Comparison of ENCODE assay signal across 12 mouse cellular contexts in genomic region chr4:85256461-85257202, GRCm38 (mm10). TPM values are rescaled to one million over a fixed set of nuclear protein-coding genes. Genes with fewer than 3 reads are reported as not detected.
DNase-seq lines count a peak whose midpoint lies in the region; ATAC-seq lines count a peak whose summit lies in the region.
"Had no signal": no experiment of that assay in that cellular context is flagged by ENCODE, and none has a peak within 500 bp of the region (broad histone marks: within the 10 kb centered on the region; RNA-seq: fewer than 3 reads in every experiment).

No protein-coding gene starts in this region.

- peaks cover 11% of the 10 kb centered on the region; the same call in 1 of the 2 replicates for H3K4me1 ChIP-seq in forebrain, embryonic 14.5 days (ENCODE audit: control insufficient read depth, insufficient read depth, low read length)
- H3K4me1 ChIP-seq in neural tube, embryonic 15.5 days, result peaks cover 12% of the 10 kb centered on the region
- H3K4me1 ChIP-seq in limb, embryonic 10.5 days, result no peaks in the 10 kb centered on the region
- H3K4me1 ChIP-seq: embryonic facial prominence, embryonic 12.5 days had no signal

- H3K36me3 ChIP-seq in forebrain, embryonic 14.5 days (ENCODE audit: control insufficient read depth, insufficient read depth, low read length), result no peaks in the 10 kb centered on the region
- no peaks in the 10 kb centered on the region for H3K36me3 ChIP-seq in neural tube, embryonic 15.5 days
- no peaks in the 10 kb centered on the region for H3K36me3 ChIP-seq in limb, embryonic 10.5 days
- H3K36me3 ChIP-seq: embryonic facial prominence, embryonic 12.5 days had no signal

- H3K27ac ChIP-seq in forebrain, embryonic 14.5 days (ENCODE audit: low read depth, low read length), result peak overlapping the region; percentile 70; the same call in 1 of the 2 replicates
- peak overlapping the region; percentile 7; the same call in 1 of the 2 replicates for H3K27ac ChIP-seq in neural tube, embryonic 15.5 days (replicated peaks)
- H3K27ac ChIP-seq in limb, embryonic 10.5 days, result no peak overlapping the region
- H3K27ac ChIP-seq: embryonic facial prominence, embryonic 12.5 days; stomach, postnatal 0 days had no signal

- no peak overlapping the region for H3K4me3 ChIP-seq in forebrain, embryonic 14.5 days (ENCODE audit: low read depth, low read length)
- H3K4me3 ChIP-seq in neural tube, embryonic 15.5 days (replicated peaks), result no peak overlapping the region
- H3K4me3 ChIP-seq in limb, embryonic 10.5 days, result no peak overlapping the region
- H3K4me3 ChIP-seq: embryonic facial prominence, embryonic 12.5 days had no signal

- 43% methylated on average over 5 of the region's 5 CpGs for WGBS in forebrain, embryonic 14.5 days
- 53% methylated on average over 5 of the region's 5 CpGs for WGBS in neural tube, embryonic 15.5 days
- 88% methylated on average over 5 of the region's 5 CpGs for WGBS in limb, embryonic 10.5 days

- H3K9me3 ChIP-seq in forebrain, embryonic 14.5 days (replicated peaks; ENCODE audit: control insufficient read depth, low read length), result no peaks in the 10 kb centered on the region
- H3K9me3 ChIP-seq in neural tube, embryonic 15.5 days (replicated peaks), result no peaks in the 10 kb centered on the region
- H3K9me3 ChIP-seq in limb, embryonic 10.5 days (replicated peaks), result no peaks in the 10 kb centered on the region
- H3K9me3 ChIP-seq: embryonic facial prominence, embryonic 12.5 days had no signal

- H3K27me3 ChIP-seq in forebrain, embryonic 14.5 days (replicated peaks; ENCODE audit: control insufficient read depth, insufficient read depth, low read length), result no peaks in the 10 kb centered on the region
- no peaks in the 10 kb centered on the region for H3K27me3 ChIP-seq in neural tube, embryonic 15.5 days (replicated peaks)
- no peaks in the 10 kb centered on the region for H3K27me3 ChIP-seq in limb, embryonic 10.5 days (ENCODE audit: low read depth, poor library complexity, severe bottlenecking)
- H3K27me3 ChIP-seq: embryonic facial prominence, embryonic 12.5 days had no signal

- ATAC-seq in forebrain, embryonic 14.5 days, result peak; percentile 89
- ATAC-seq in neural tube, embryonic 15.5 days (ENCODE audit: low FRiP score), result peak; percentile 18; the same call in 1 of the 2 replicates
- no peak for ATAC-seq in megakaryocyte-erythroid progenitor cell, adult 5-6 weeks (replicated peaks; ENCODE audit: low FRiP score, low TSS enrichment, poor library complexity, severe bottlenecking)

- DNase-seq in retina, postnatal 1 day, result peak; percentile 79
- no peak for DNase-seq in retina, embryonic 14.5 days (ENCODE audit: low spot score)
- DNase-seq in forebrain, embryonic 14.5 days (ENCODE audit: low spot score), result peak; percentile 94
- peak; percentile 66 to 72 for DNase-seq in layer of hippocampus, adult 8-10 months (ENCODE audit: low spot score in 2 of 2)
- no peak for DNase-seq in T-cell, adult 2 months (ENCODE audit: low spot score)
- no peak for DNase-seq in limb, embryonic 10.5 days (ENCODE audit: low spot score)
- DNase-seq: kidney, postnatal 25 days; lung, postnatal 10 days had no signal

- H3K9ac ChIP-seq in forebrain, embryonic 14.5 days (ENCODE audit: low read length), result no peak overlapping the region
- H3K9ac ChIP-seq in neural tube, embryonic 15.5 days (replicated peaks), result no peak overlapping the region
- H3K9ac ChIP-seq: embryonic facial prominence, embryonic 12.5 days had no signal

- H3K4me2 ChIP-seq in forebrain, embryonic 14.5 days (ENCODE audit: low read length), result no peak overlapping the region
- no peak overlapping the region for H3K4me2 ChIP-seq in neural tube, embryonic 15.5 days
- H3K4me2 ChIP-seq: embryonic facial prominence, embryonic 12.5 days had no signal

RNA-seq across cellular contexts. Expression of gene Sh3gl2, which starts 51.7 kb away (rescaled TPM):
- 61.5 and 71.3 TPM in 2 replicates for polyA plus RNA-seq in forebrain, embryonic 14.5 days (2014; fragmentation: Nextera tagmentation; extraction: Ambion mirVana)
- 100 to 1,000 TPM; 256 to 290 (median 273) TPM for total RNA-seq in layer of hippocampus, adult 8-10 months (2022)
- 107 and 111 TPM in 2 replicates for polyA plus RNA-seq in neural tube, embryonic 15.5 days (2015; fragmentation: Nextera tagmentation; extraction: Ambion mirVana)
- not detected in 2 replicates for total RNA-seq in megakaryocyte-erythroid progenitor cell, adult 5-6 weeks (2014; fragmentation: Nextera tagmentation)
- total RNA-seq in megakaryocyte-erythroid progenitor cell, adult 5-6 weeks (2017), result not detected in 2 replicates
- 0.51 and 0.60 TPM in 2 replicates for polyA plus RNA-seq in limb, embryonic 10.5 days (2016; fragmentation: Nextera tagmentation; extraction: Ambion mirVana)

Comparison
In these comparisons a context has a peak if more than half of its experiments do, and no peak if none do; other contexts are left out.
1. DNase-seq: peak in retina, postnatal 1 day (single experiment), forebrain, embryonic 14.5 days (single experiment) and layer of hippocampus, adult 8-10 months (2 of 2); none in retina, embryonic 14.5 days (single experiment), T-cell, adult 2 months (single experiment) and limb, embryonic 10.5 days (single experiment).
2. RNA of gene Sh3gl2, which starts 51.7 kb away (polyA plus RNA-seq): 107 to 111 TPM in neural tube, embryonic 15.5 days and 61.5 to 71.3 TPM in forebrain, embryonic 14.5 days; 0.51 to 0.60 TPM in limb, embryonic 10.5 days; every median in the first group is over 10 times any median in the second.